Mouse (Mus musculus) midbrain, embryonic 13.5 days (tissue): ENCODE measurements at regions not wholly inside any gene's neighbourhood (a gene's known extent, or its start where the extent isn't known, plus 50 kb on each side); places are given as distances from the start of the nearest gene placed in this dataset.

Source experiments
- ATAC-seq: fragments of 200-750 bp; cut with Nextera tagmentation; 2 replicates; pipeline ENCODE4 v1.8.0; 2017; ENCODE audit warnings: mild to moderate bottlenecking, moderate TSS enrichment, moderate library complexity
- H3K27ac ChIP-seq: fragments of 300-500 bp; sonication (generic); 2 replicates; pipeline ENCODE4 v1.5.1; 2015; ENCODE audit warnings: inconsistent platforms, mild to moderate bottlenecking, moderate library complexity
- H3K27me3 ChIP-seq: fragments of 300-500 bp; sonication (generic); 2 replicates; pipeline ENCODE4 v1.6.1; 2015; ENCODE audit warnings: mild to moderate bottlenecking, inconsistent platforms
- H3K36me3 ChIP-seq: fragments of 300-500 bp; sonication (generic); 2 replicates; pipeline ENCODE4 v1.6.1; 2015; ENCODE audit warnings: mild to moderate bottlenecking, inconsistent platforms
- H3K4me1 ChIP-seq: fragments of 300-500 bp; sonication (generic); replicated peaks from 2 replicates; pipeline ENCODE4 v1.6.1; 2015; ENCODE audit warnings: inconsistent platforms
- H3K4me2 ChIP-seq: fragments of 300-500 bp; sonication (generic); replicated peaks from 2 replicates; pipeline ENCODE4 v1.6.1; 2015; ENCODE audit warnings: moderate library complexity, mild to moderate bottlenecking, inconsistent platforms
- H3K4me3 ChIP-seq: fragments of 300-500 bp; sonication (generic); replicated peaks from 2 replicates; pipeline ENCODE4 v1.5.1; 2015; ENCODE audit warnings: mild to moderate bottlenecking, inconsistent platforms
- H3K9ac ChIP-seq: fragments of 300-500 bp; sonication (generic); replicated peaks from 2 replicates; pipeline ENCODE4 v1.6.1; 2015; ENCODE audit warnings: mild to moderate bottlenecking, inconsistent platforms
- H3K9me3 ChIP-seq: fragments of 300-500 bp; sonication (generic); 2 replicates; pipeline ENCODE4 v1.6.1; 2016; ENCODE audit warnings: mild to moderate bottlenecking, inconsistent platforms
- WGBS: fragments of 180-500 bp; shearing (Covaris S2); methylation state at CpG from one replicate; pipeline ENCODE4 v1.1.7; 2015; 5-methylcytosine and 5-hydroxymethylcytosine counted together

- H3K4me2 ChIP-seq: no peak overlapping the region
- no peak for ATAC-seq
- H3K4me1 ChIP-seq: peaks cover 14% of the 10 kb centered on the region
- no peaks in the 10 kb centered on the region for H3K9me3 ChIP-seq
- no peaks in the 10 kb centered on the region for H3K36me3 ChIP-seq
- H3K27ac ChIP-seq: no peak overlapping the region
- 0 out of 2 replicates have a peak, but pooled peaks cover 1% of the 10 kb centered on the region for H3K27me3 ChIP-seq
- no peak overlapping the region for H3K4me3 ChIP-seq
- 83% methylated on average over 9 of the region's 9 CpGs for WGBS
- H3K9ac ChIP-seq: no peak overlapping the region
Measured at GRCm38 (mm10) chr7:123059718-123060337, 63.9 kb upstream of the Tnrc6a start.

GRCm38 (mm10) chr7:123063264-123064011 lies 60.2 kb upstream of the Tnrc6a start:
- H3K36me3 ChIP-seq: 0 out of 2 replicates have a peak, but pooled peaks cover 3% of the 10 kb centered on the region
- peaks cover 22% of the 10 kb centered on the region for H3K4me1 ChIP-seq
- no peak overlapping the region; the same call in 1 of the 2 replicates for H3K4me2 ChIP-seq
- no peaks in the 10 kb centered on the region for H3K9me3 ChIP-seq
- 31% methylated on average over 13 of the region's 13 CpGs for WGBS
- H3K27ac ChIP-seq: no peak overlapping the region
- 0 out of 2 replicates have a peak, but pooled peaks cover 4% of the 10 kb centered on the region for H3K27me3 ChIP-seq
- ATAC-seq: 0 out of 2 replicates have a peak, but pooled peaks have one; percentile 40
- H3K4me3 ChIP-seq: no peak overlapping the region
- no peak overlapping the region for H3K9ac ChIP-seq

GRCm38 (mm10) chr7:123065951-123066351 lies 57.7 kb upstream of the Tnrc6a start:
- Histone ChIP-seq H3K4me2 (no peak overlapping the region), H3K36me3 (0 out of 2 replicates have a peak, but pooled peaks cover 3% of the 10 kb centered on the region), H3K4me1 (peaks cover 38% of the 10 kb centered on the region), H3K27ac (no peak overlapping the region), H3K9me3 (no peaks in the 10 kb centered on the region), H3K9ac (no peak overlapping the region), H3K4me3 (no peak overlapping the region), H3K27me3 (0 out of 2 replicates have a peak, but pooled peaks cover 4% of the 10 kb centered on the region)
- WGBS: 92% methylated on average over 13 of the region's 13 CpGs
- ATAC-seq: no peak

GRCm38 (mm10) chr7:123067396-123067795 lies 56.3 kb upstream of the Tnrc6a start:
- H3K4me3 ChIP-seq: no peak overlapping the region
- no peak overlapping the region for H3K4me2 ChIP-seq
- WGBS: 94% methylated on average over 1 of the region's 1 CpGs
- H3K4me1 ChIP-seq: peaks cover 38% of the 10 kb centered on the region
- H3K27me3 ChIP-seq: 0 out of 2 replicates have a peak, but pooled peaks cover 7% of the 10 kb centered on the region
- no peak overlapping the region for H3K27ac ChIP-seq
- H3K9ac ChIP-seq: no peak overlapping the region
- no peaks in the 10 kb centered on the region for H3K9me3 ChIP-seq
- 0 out of 2 replicates have a peak, but pooled peaks cover 3% of the 10 kb centered on the region for H3K36me3 ChIP-seq
- no peak for ATAC-seq

GRCm38 (mm10) chr7:123068241-123068640 lies 55.4 kb upstream of the Tnrc6a start:
- H3K9ac ChIP-seq: no peak overlapping the region
- 0 out of 2 replicates have a peak, but pooled peaks cover 3% of the 10 kb centered on the region for H3K36me3 ChIP-seq
- peak overlapping the region; percentile 87; the same call in 1 of the 2 replicates for H3K27ac ChIP-seq
- no peak overlapping the region for H3K4me2 ChIP-seq
- 0 out of 2 replicates have a peak, but pooled peaks cover 7% of the 10 kb centered on the region for H3K27me3 ChIP-seq
- no peak overlapping the region for H3K4me3 ChIP-seq
- 61% methylated on average over 1 of the region's 1 CpGs for WGBS
- H3K9me3 ChIP-seq: no peaks in the 10 kb centered on the region
- 0 out of 2 replicates have a peak, but pooled peaks have one; percentile 40 for ATAC-seq
- H3K4me1 ChIP-seq: peaks cover 31% of the 10 kb centered on the region

GRCm38 (mm10) chr7:123068715-123069273 lies 54.9 kb upstream of the Tnrc6a start:
- 18% methylated on average over 9 of the region's 9 CpGs for WGBS
- H3K36me3 ChIP-seq: 0 out of 2 replicates have a peak, but pooled peaks cover 3% of the 10 kb centered on the region
- peak overlapping the region; percentile 87 for H3K27ac ChIP-seq
- peaks cover 25% of the 10 kb centered on the region for H3K4me1 ChIP-seq
- no peak overlapping the region for H3K4me2 ChIP-seq
- no peaks in the 10 kb centered on the region for H3K9me3 ChIP-seq
- 0 out of 2 replicates have a peak, but pooled peaks cover 7% of the 10 kb centered on the region for H3K27me3 ChIP-seq
- H3K9ac ChIP-seq: peak overlapping the region; percentile 25; the same call in 1 of the 2 replicates
- ATAC-seq: peak; percentile 91
- no peak overlapping the region for H3K4me3 ChIP-seq

GRCm38 (mm10) chr7:123069280-123069679 lies 54.4 kb upstream of the Tnrc6a start:
- peak; percentile 55; the same call in 1 of the 2 replicates for ATAC-seq
- no peaks in the 10 kb centered on the region for H3K9me3 ChIP-seq
- 0 out of 2 replicates have a peak, but pooled peaks cover 3% of the 10 kb centered on the region for H3K36me3 ChIP-seq
- WGBS: 8% methylated on average over 4 of the region's 4 CpGs
- peak overlapping the region; percentile 87 for H3K27ac ChIP-seq
- H3K4me3 ChIP-seq: no peak overlapping the region
- peaks cover 24% of the 10 kb centered on the region for H3K4me1 ChIP-seq
- H3K9ac ChIP-seq: peak overlapping the region; percentile 25
- no peak overlapping the region for H3K4me2 ChIP-seq
- 0 out of 2 replicates have a peak, but pooled peaks cover 9% of the 10 kb centered on the region for H3K27me3 ChIP-seq

GRCm38 (mm10) chr7:123070861-123071260 lies 52.8 kb upstream of the Tnrc6a start:
- ATAC-seq: no peak
- H3K9me3 ChIP-seq: no peaks in the 10 kb centered on the region

More at GRCm38 (mm10) chr7:123070861-123071260, 52.8 kb upstream of the Tnrc6a start:
- H3K27me3 ChIP-seq: 0 out of 2 replicates have a peak, but pooled peaks cover 5% of the 10 kb centered on the region
- 0 out of 2 replicates have a peak, but pooled peaks cover 2% of the 10 kb centered on the region for H3K36me3 ChIP-seq
- peaks cover 24% of the 10 kb centered on the region for H3K4me1 ChIP-seq
- H3K9ac ChIP-seq: no peak overlapping the region
- H3K4me3 ChIP-seq: no peak overlapping the region
- no peak overlapping the region for H3K4me2 ChIP-seq
- 65% methylated on average over 4 of the region's 4 CpGs for WGBS
- no peak overlapping the region for H3K27ac ChIP-seq
